Mouse (Mus musculus) heart, adult 9 months (tissue): ENCODE data around the gene Sox30.

Experiments used
- DNase-seq, 2 experiments: peaks; one replicate each; pipeline ENCODE4 v3.0.0; 2022; ENCODE audit warnings: low spot score in 2 of 2

Sox30 gene

DNA sequence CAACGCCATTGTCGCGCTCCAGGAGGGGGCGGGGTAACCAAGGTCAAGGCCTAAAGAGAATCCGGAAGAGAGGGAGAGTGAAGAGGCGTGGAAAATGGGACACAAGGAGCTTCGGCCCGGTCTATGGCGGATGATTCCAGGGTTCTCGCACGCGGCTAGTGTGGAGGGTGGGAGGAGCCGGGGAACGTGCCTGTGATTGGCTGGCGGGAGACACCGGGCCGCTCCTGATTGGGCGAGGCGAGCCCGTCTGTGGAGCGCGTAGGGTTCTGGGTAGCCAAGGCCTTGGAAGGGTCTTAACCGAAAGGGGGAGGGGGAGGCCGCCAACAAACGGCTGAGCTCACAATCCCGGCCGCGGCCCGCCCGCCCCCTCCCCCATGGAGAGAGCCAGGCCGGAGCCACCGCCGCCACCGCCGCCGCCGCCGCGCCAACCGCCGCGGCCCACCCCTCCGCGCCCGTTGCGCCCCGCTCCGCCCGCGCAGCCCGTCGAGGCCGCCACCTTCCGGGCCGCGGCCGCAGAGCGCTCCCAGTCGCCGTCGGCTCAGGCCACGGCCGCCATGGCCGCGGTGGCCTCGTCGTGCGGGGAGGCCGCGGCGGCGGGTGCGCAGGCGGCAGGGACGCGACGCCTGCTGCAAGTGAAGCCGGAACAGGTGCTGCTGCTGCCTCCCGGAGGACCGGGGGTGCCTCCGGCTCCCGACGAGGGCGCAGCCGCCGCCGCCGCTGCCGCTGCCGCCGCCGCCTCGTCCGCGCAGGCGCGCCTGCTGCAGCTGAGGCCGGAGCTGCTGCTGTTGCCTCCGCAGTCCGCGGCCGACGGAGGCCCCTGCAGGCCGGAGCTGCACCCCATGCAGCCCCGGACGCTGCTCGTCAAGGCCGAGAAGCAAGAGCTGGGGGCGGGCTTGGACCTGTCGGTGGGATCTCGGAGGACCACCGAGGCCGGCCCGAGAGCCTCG lies at the start of gene Sox30:
Sox30 (plus strand) TSS at position 365 of the 947 bp plus-strand sequence.
- DNase-seq, result peak; percentile 29 to 35

DNA sequence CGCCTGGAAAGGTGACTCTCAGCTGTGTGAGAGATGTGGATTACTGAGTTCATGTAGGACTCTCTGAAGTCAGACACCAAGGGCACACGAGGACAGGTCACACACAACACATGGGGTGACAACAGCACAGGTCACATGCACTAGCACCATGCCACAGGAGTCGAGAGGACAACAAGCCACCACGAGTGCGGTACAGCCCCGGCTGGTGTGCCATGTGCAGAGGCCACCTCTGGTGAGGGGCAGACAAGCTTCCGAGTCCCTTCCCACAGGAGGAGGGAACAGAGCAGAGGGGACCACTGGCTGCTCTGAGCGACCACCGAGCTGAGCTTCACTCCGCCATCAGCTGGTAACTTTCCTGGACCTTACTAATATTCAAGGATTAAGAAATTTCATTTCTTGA lies 47.3 kb upstream of the Sox30 start:
- DNase-seq, result no peak

DNA sequence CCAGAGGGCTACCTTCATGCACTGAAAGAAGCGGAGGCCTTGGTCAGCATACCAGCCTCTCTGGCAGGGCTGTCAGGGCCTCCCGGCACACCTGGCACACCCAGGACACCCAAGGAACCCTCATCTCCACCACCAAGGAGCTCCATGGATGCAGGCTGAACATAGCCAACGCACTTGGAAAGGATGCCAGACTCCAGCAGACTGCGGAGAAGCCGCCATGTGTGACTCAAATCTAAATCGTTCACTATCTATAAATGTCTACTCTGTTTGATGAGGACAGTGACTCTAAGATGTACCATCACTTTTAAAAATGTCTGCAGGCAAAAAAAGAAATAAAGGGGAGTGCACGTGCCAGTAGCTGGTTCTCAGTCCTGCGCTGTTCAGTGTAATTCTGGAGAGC lies 42.6 kb upstream of the Sox30 start:
- DNase-seq, result no peak

DNA sequence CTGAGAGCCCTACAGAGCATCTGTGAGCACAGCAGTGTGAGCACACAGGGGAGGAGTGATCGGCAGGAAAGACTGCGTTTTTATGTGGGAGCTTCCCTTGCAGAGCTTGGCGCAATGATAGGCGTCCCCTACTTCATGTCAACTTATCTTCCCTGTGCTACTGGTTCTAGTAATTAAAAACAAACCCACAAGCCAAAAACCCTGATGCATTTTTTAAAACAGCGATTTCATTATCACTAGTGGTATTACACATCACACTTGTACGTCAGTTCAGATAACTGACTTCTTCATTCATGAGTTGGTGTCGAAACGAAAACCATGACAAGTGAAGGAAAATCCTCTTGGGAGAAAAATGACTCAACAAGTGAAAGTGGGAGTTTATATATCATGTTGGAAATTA lies 41.2 kb upstream of the Sox30 start:
- no peak for DNase-seq

DNA sequence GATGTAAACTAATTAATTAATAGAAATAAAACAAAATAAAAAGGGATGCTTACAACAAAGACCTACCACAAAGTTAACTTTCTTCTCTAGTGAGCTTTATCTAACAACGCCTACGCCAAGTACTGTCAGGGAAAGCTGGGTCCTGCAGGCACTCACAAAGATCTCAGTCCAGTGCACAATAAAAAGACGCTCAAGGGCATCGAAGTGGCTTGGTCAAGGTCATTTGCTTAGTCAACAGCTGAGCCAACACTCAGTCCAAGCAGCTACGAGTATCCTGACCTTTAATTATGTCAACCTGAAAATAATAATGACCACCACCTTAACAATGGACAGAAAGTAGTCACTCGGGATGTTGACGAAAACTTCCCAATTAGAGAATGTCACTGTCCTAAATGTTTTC lies 37.8 kb upstream of the Sox30 start:
- no peak for DNase-seq

DNA sequence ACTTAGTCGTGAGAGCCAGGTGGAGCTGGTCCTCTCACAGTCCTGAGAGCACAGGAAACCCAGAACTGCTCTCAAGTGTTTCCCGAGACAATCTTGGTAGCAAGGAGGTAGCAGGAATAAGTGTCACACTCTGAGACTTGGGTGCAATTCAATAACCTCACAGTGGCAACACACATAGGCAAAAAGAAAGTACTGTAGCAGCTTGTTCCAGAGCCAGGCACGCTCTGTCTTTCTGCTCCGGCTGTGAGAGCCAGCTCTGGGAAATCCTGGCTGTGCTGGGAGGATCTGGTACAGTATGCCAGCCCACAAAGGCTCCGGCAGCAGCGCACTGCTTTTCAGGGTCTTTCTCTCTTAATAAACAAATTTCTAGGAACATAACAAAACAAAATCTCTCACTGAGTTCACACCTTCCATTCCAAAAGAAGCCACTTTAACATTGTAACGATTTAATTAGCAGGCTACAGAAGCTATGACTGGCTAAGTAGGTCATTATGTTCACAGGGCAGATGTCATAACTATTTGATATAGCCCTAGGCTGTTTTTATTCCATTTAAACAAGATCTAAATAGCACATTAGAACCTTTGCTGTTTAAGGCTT lies 36.9 kb upstream of the Sox30 start:
- no peak for DNase-seq

DNA sequence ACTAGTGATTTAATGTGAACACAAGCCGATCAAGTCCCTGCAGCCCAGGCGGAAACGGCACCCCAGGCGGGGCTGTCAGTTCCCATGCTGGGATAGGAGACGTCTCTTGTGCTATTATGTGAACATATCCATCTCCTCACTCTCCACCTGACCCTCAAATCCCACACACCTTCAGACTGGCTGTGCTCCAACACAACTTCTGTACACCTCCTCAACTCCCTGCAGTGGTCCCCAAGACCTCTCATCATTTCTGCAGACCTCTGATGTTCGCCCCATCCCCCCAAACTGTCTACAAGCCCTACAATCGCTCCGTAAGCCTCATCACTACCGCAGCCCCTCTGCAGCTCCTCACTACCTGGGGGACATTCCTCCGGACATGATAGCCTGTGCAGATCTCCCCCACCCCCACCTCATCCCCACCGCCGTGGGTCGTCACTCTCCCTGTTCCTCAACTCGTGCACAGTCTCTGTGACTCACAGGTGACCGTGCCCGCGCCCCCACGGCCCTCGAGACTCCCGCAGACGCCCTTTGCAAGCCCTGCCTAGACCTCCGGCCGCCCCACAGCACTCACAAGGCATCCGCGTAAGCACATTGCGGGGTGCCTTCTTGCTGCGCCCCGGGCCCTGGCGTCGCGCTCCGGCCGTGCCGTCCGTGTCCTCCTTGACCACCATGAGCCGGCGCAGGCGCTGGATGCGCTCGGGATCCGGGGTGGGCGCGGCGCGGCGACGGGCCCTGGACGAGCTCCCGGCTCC lies 36.0 kb upstream of the Sox30 start:
- peak in 1 of 2 experiments; percentile 9 for DNase-seq

DNA sequence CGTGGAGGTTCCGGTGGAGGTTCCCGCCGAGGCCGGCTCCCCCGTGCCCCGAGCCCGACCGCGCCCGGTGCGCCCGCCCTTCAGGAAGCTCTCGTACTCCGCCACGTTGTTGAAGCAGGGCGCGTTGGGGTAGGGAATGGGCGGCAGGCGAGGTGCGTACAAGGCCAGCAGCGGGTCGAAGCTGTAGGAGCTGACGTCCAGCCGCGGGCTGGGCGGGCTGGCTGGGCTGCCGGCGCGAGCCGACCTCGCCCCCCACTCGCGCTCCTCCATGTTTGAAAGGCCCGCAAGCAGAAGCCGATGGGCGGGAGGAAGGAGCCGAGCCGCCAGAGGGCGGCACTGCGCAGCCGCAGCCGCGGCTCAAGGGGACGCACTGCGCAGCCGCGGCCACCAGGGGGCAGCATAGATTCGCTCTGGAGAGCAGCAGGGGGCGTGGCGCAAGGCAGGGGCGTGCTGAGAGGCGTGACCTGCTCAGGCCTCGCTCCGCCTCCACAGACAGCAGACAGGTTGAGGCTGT lies 35.4 kb upstream of the Sox30 start, which contains the start of gene Lsm11:
Lsm11 (minus strand) TSS at position 293 of the 514 bp plus-strand sequence.
- peak; percentile 90 to 95 for DNase-seq

DNA sequence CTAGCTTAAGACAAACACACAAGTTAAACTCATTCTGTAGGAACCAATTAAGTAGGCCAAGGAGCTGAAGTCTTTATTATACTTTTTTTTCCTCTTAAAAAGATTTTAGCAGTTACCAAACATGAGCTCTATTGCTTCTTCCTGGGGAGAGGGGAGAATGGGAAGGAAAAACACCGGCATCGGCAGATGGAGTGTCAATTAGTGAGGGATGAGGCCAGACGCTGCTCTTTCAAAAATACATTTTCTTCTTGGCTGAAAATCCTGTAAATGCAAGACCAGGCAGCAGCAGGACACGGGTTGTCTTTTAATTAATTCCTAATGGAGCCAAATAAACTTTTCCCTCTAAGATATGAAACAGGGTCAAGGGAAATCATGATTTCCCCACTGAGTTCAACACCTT lies 33.3 kb upstream of the Sox30 start:
- no peak for DNase-seq

DNA sequence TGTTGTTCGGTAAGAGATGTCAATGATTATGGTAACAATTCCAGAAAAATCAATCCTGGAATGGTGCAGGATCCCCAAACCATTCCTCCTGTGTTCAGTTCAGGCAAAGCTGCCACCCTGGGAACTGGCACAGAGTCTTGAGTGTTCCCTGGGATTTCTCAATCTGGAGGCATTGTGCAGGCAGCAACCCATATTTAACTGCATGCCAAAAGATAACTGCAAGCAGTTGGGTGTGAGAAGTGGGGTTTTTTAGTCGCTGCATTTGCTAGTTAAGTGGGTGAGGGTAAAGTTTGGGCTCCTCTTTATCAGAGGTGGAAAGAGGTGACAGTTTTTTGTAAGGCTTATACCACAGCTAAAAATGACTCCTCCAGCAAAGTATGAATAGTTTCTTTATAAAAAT lies 32.6 kb upstream of the Sox30 start:
- DNase-seq, result no peak

DNA sequence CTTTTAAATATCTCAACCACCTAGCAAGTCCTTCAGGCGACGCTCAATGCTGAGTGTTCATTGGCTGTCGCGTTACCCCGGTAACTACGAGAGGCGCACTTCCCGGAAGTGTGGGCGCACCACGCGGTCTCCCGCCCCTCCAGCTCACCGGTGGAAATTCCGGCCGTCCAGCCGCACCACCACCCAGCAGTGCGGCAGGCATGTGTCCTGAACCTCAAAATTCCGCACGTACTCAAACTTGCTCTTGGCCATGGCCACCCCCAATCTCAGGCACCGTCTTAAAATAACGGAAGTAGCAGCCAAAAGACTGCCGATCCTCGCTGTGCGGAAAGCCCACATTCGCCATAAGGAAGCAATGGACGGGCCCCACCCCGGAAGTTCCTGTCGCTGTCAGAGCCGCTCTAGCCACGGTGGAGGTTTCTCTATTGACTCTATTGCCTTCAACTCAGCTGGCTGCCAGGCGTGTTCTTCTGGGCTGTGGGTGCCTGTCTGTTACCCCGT lies 24.9 kb upstream of the Sox30 start, which contains the start of gene Thg1l:
Thg1l (minus strand) TSS at position 368 of the 501 bp plus-strand sequence.
- DNase-seq, result peak; percentile 93 to 95

DNA sequence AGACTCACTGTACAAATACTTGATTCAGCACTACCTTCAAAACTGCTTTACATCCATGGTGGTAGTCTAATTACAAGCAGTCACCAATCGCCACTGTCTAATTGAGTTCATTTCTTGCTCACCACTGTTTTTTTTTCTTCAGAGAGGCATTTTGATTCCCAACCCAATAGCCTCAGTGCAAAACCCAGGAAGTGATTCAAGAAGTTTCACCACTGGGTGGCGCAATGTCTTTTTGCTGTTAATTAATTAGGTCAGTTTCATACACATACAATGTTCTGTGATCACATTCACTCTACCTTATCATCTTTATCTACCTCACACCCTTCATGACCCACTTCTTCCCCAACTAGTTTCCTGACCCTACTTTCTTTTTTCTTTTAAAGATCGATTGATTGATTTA lies 20.5 kb upstream of the Sox30 start:
- no peak for DNase-seq

DNA sequence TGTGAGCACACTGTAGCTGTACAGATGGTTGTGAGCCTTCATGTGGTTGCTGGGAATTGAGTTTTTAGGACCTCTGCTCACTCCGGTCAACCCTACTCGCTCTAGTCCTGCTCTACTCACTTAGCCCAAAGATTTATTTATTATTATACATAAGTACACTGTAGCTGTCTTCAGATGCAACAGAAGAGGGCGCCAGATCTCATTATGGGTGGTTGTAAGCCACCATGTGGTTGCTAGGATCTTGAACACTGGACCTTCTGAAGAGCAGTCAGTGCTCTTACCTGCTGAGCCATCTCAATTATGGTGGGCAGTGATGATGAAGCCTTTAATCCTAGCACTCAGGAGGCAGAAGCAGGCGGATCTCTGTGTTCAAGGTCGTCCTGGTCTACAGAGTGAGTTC lies 20.1 kb upstream of the Sox30 start:
- no peak for DNase-seq

DNA sequence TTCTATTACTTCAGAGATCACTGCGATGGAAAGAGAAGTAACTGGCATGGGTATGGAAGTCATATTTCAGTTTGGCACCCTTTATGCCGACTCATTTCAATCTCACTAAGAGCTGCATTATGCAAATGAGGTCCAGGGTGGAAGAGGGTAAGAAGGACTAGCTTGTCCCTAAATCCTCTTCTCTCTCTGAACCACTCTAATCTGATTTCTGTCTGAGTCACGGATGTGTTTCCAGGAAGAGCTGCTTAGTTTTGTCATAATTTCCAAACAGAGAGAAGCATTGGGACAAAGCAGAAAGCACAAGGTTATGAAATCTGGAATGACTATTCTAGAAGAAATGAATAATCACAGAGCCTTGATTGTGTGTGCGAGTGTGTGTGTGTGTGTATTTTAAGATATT lies 13.2 kb upstream of the Sox30 start:
- no peak for DNase-seq

DNA sequence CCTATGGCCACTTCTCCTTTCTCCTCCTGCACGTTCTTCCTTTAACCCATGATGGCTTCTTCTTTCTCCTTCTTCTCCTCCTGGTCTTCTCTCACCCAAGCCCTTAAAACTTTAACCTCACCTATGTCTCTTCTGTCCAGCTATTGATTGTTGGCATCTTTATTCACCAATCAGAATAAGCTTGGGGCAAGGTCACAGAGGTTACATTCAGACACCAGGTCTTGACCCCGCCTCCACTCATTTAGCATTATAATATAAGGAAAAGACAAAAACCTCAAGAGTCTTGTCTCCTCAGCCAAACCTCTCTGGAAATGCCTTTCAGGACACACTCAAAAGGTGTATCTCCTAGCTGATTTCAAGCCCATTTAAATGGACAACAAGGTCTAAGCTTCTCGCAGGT lies 11.6 kb upstream of the Sox30 start:
- no peak for DNase-seq

DNA sequence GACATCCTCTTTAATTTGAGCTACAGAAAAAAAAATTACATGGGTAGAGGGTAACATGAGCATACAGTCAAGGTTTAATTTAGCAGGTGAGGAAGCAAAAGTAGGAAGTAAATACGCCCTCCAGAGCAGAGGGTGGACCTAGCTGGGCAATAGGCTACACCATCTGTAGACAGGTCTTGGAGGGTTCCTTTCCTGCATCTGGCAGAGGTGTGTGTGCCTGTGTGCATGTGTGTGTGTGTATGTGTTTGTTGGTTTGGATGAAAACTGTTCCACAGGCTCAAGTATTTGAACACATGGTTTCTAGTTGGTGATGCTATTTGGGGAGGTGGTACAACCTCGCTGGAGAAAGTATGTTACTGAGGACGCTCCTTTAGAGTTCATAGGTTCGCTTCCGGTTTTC lies 6.5 kb upstream of the Sox30 start:
- DNase-seq, result no peak

DNA sequence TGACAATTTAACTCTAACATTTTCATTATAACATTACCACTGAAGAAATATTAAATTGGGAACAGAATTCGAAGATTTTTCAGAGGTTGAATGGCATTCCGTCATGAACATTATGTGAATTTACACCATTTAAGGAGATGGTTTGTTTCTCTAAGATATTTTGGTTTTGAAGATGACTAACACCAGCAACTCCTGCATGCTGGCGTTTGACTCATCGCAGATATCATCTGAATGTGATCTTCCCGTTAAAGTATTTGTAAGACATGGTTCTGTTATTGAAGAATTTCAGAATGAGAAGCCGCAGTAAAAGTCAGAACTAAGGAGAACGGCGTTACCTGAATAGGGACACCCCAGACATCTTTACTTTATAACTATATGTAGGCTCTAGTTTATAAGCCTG lies 5.6 kb upstream of the Sox30 start:
- DNase-seq, result no peak

DNA sequence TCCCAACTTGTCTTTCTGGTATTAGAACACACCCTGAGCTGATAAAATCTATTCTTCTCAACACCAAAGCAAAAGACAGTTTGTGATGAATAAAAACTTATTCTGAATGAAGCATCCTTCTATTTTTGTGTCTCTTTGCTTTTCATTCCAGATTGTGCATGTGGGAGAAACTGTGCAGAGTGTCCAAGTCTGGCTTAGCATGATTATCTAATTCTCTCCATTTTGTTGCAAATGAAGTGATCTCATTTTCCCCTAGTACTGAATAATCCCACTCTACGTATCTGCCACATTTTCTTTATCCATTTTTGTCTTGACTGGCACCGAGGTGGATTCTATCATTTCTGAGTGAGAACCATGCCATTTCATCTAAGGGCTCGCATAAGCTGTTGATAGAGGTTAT lies 4.0 kb upstream of the Sox30 start:
- no peak for DNase-seq

DNA sequence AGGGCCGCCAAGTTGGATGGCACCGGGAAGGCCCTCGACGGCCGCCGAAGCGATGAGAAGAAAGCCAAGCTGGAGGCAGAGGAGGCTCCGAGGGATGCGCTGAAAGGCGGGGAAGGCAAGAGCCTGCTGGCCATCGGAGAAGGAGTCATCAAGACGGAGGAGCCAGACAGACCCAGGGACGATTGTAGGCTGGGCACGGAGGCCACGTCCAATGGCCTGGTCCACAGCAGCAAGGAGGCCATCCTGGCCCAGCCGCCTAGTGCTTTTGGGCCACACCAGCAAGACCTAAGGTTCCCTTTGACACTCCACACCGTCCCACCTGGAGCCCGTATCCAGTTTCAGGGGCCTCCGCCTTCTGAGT lies 763 bp downstream of the Sox30 start:
- DNase-seq, result no peak

DNA sequence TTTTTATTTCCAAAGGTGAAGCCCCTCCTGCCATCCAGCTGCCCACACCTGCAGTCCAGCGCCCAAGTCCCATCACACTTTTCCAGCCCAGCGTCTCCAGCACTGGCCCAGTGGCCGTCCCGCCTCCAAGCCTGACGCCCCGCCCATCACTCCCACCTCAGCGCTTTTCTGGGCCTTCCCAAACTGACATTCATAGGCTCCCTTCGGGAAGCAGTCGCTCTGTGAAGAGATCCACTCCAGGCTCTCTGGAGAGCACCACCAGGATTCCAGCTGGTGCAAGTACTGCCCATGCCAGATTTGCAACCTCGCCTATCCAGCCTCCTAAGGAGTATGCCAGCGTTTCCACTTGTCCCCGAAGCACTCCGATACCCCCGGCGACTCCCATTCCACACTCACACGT lies 11.5 kb downstream of the Sox30 start:
- no peak for DNase-seq

DNA sequence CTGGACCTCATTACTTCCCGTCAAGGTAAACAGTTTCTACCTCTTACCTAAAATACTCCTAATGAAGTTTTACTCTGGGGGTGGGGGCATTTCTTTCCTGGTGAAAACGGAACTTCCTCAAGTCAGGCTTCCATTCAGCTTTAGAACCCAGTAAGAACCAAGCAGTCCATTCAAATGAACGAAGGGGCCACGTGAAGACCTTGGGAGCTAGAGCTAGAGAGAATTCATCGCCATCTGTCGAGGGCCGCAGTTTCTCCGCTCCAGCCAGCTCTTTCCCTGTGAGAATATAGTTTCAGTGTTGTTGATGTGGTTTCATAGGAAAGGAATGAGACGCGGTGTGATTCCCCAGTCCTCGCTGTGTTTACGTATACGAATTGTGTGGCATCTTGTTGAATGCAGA lies 12.0 kb downstream of the Sox30 start:
- no peak for DNase-seq

DNA sequence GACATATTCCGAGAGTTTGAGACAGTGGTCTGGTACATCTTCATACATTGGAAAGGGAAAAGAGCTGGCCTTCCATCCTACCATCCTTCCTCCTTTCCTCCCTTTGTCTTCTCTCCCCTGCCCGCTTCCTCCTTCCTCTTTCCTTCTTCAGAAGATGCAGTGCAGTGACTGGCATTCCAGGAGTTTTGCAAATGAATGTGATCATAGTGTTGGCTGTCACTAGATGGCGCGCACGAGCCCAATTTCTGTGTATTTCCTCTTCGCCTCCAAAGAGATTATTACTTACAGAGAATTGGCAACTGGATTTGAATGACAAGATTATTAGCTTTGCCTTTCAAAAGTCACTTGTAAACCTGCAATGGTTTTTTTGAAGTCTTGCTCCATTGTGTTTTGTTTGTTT lies 36.0 kb downstream of the Sox30 start:
- peak in 1 of 2 experiments; percentile 50 for DNase-seq
